7 mouse cellular contexts compared by ENCODE assay signal in genomic region chrX:71425746-71426519, GRCm38 (mm10).
DNase-seq lines count a peak whose midpoint lies in the region; ATAC-seq and TF ChIP-seq lines count a peak whose summit lies in the region.

No protein-coding gene starts in this region.

- no peak overlapping the region for H3K4me3 ChIP-seq in intestine, postnatal 0 days (ENCODE audit: low read depth, low read length)
- H3K4me3 ChIP-seq in midbrain, embryonic 12.5 days = no peak overlapping the region

- TF ChIP-seq CTCF in intestine, postnatal 0 days (IDR thresholded peaks at IDR 0.05; ENCODE audit: low read depth) = peak; percentile 88

- ATAC-seq in common myeloid progenitor, adult 5-6 weeks (replicated peaks; ENCODE audit: low read depth, poor library complexity, severe bottlenecking) = peak; percentile 91; the same call in 1 of the 2 replicates
- peak; percentile 61; the same call in 1 of the 2 replicates for ATAC-seq in intestine, postnatal 0 days
- ATAC-seq in midbrain, embryonic 12.5 days (ENCODE audit: low FRiP score, low read depth) = peak; percentile 73

- H3K4me2 ChIP-seq in intestine, postnatal 0 days (replicated peaks; ENCODE audit: low read depth) = no peak overlapping the region
- no peak overlapping the region for H3K4me2 ChIP-seq in midbrain, embryonic 12.5 days (replicated peaks)

- H3K36me3 ChIP-seq in intestine, postnatal 0 days (ENCODE audit: control insufficient read depth, insufficient read depth) = no peaks in the 10 kb centered on the region; the same call in 1 of the 2 replicates
- no peaks in the 10 kb centered on the region for H3K36me3 ChIP-seq in midbrain, embryonic 12.5 days

- intact Hi-C loops in left cerebral cortex, postnatal 25 days (cut with DNase I) = loop anchor here (1.0 to 5.0 kb wide), 3 partner anchors 131 to 199 kb away; partner anchors contain the start of gene Hmgb3

- peak; percentile 78 to 82 for DNase-seq in adrenal gland, adult 18-20 months (ENCODE audit: low spot score in 2 of 2)
- peak; percentile 86 for DNase-seq in gastrocnemius, postnatal 10 days
- peak; percentile 78 to 87 for DNase-seq in left cerebral cortex, postnatal 25 days (ENCODE audit: low spot score in 2 of 2)
- peak; percentile 21 to 70 for DNase-seq in spleen, adult 18-20 months

- H3K9me3 ChIP-seq in intestine, postnatal 0 days (ENCODE audit: control insufficient read depth) = no peaks in the 10 kb centered on the region
- H3K9me3 ChIP-seq in midbrain, embryonic 12.5 days = no peaks in the 10 kb centered on the region

- H3K4me1 ChIP-seq in intestine, postnatal 0 days (replicated peaks; ENCODE audit: control insufficient read depth, insufficient read depth, low read length) = no peaks in the 10 kb centered on the region
- no peaks in the 10 kb centered on the region for H3K4me1 ChIP-seq in midbrain, embryonic 12.5 days

- WGBS in intestine, postnatal 0 days = 43% methylated on average over 9 of the region's 9 CpGs
- 54% methylated on average over 9 of the region's 9 CpGs for WGBS in midbrain, embryonic 12.5 days

- H3K27me3 ChIP-seq in intestine, postnatal 0 days (replicated peaks; ENCODE audit: control insufficient read depth, insufficient read depth, low read length) = no peaks in the 10 kb centered on the region
- no peaks in the 10 kb centered on the region for H3K27me3 ChIP-seq in midbrain, embryonic 12.5 days

- no peak overlapping the region for H3K9ac ChIP-seq in intestine, postnatal 0 days (ENCODE audit: low read depth, low read length)
- H3K9ac ChIP-seq in midbrain, embryonic 12.5 days (replicated peaks) = no peak overlapping the region

- no peak overlapping the region for H3K27ac ChIP-seq in intestine, postnatal 0 days (ENCODE audit: low read depth, low read length)
- H3K27ac ChIP-seq in midbrain, embryonic 12.5 days (replicated peaks) = no peak overlapping the region
